Comparison of ENCODE assay signal across 24 mouse cellular contexts in the genomic region with DNA sequence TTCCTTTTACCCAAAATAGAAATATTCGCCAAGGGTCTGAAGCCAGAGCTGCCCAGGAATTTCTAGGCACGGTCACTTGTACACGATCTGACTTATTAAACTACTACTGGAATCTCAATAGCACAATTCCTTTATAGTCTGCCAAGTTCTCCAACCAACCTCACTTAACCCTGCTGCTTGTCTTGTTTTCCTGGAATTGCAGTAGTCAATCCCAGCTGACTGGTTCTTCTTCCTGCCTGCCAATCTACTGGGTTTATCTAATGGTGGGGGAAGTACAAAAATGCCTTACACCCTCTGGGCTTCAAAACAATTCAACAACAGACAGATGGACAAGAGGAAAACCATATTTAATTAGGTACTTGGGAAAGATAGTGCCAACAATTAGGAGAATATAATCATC. TPM values are rescaled to one million over a fixed set of nuclear protein-coding genes. Genes with fewer than 3 reads are reported as not detected.
DNase-seq lines count a peak whose midpoint lies in the region; ATAC-seq and TF ChIP-seq lines count a peak whose summit lies in the region.
"Had no signal": no experiment of that assay in that cellular context is flagged by ENCODE, and none has a peak within 500 bp of the region (broad histone marks: within the 10 kb centered on the region; RNA-seq: fewer than 3 reads in every experiment).

No protein-coding gene starts in this region.

- TF ChIP-seq CTCF in heart, postnatal 0 days (IDR thresholded peaks at IDR 0.05; ENCODE audit: low read depth): no peak
- TF ChIP-seq CTCF in lung, postnatal 0 days (IDR thresholded peaks at IDR 0.05): no peak

- peak; percentile 66 for ATAC-seq in heart, postnatal 0 days (ENCODE audit: insufficient read depth, low read depth)
- no peak for ATAC-seq in lung, postnatal 0 days
- ATAC-seq: activated CD4-positive, CD25-positive, alpha-beta regulatory T cell, adult 4 months; CD4-positive, CD25-positive, alpha-beta regulatory T cell, adult 4 months; forebrain, embryonic 15.5 days; hindbrain, embryonic 16.5 days; intestine, embryonic 15.5 days had no signal

- no peak overlapping the region for H3K4me3 ChIP-seq in heart, postnatal 0 days (ENCODE audit: low read depth, low read length)
- no peak overlapping the region for H3K4me3 ChIP-seq in heart, embryonic 10.5 days
- no peak overlapping the region for H3K4me3 ChIP-seq in lung, postnatal 0 days (ENCODE audit: low read depth, low read length)
- H3K4me3 ChIP-seq: forebrain, embryonic 12.5 days; forebrain, embryonic 15.5 days; hindbrain, embryonic 10.5 days; hindbrain, embryonic 13.5 days; intestine, embryonic 15.5 days had no signal

- H3K27me3 ChIP-seq in heart, postnatal 0 days (ENCODE audit: control insufficient read depth, insufficient read depth, low read length): no peaks in the 10 kb centered on the region
- H3K27me3 ChIP-seq in heart, embryonic 10.5 days (ENCODE audit: insufficient read depth, poor library complexity, severe bottlenecking): no peaks in the 10 kb centered on the region
- H3K27me3 ChIP-seq in lung, postnatal 0 days (replicated peaks; ENCODE audit: insufficient read depth, low read length): no peaks in the 10 kb centered on the region
- H3K27me3 ChIP-seq: forebrain, embryonic 12.5 days; forebrain, embryonic 15.5 days; hindbrain, embryonic 13.5 days; intestine, embryonic 15.5 days had no signal

- peak; percentile 50 for DNase-seq in heart, postnatal 0 days (ENCODE audit: low spot score)
- DNase-seq in heart, embryonic 10.5 days (ENCODE audit: low spot score): no peak
- peak; percentile 13 for DNase-seq in lung, postnatal 0 days (ENCODE audit: low spot score)
- DNase-seq in lung, postnatal 4 days: no peak
- peak; percentile 70 for DNase-seq in adipocyte (ENCODE audit: low spot score)
- peak; percentile 89 for DNase-seq in gonadal fat pad, adult 2 months (ENCODE audit: low read depth)
- DNase-seq in left cerebral cortex, postnatal 4 days: no peak
- DNase-seq: adrenal gland, postnatal 10 days; adrenal gland, postnatal 36 days; cerebellum, adult 18-20 months; cerebellum, adult 9-10 months; cerebellum, postnatal 14 days; gastrocnemius, postnatal 25 days; heart, postnatal 36 days; kidney, adult 11 months had no signal

- H3K36me3 ChIP-seq in heart, postnatal 0 days (replicated peaks; ENCODE audit: control insufficient read depth, insufficient read depth, low read length): no peaks in the 10 kb centered on the region
- H3K36me3 ChIP-seq in heart, embryonic 10.5 days: no peaks in the 10 kb centered on the region
- no peaks in the 10 kb centered on the region for H3K36me3 ChIP-seq in lung, postnatal 0 days (ENCODE audit: insufficient read depth, low read length)
- H3K36me3 ChIP-seq: forebrain, embryonic 12.5 days; forebrain, embryonic 15.5 days; hindbrain, embryonic 10.5 days; hindbrain, embryonic 13.5 days; intestine, embryonic 15.5 days had no signal

- intact Hi-C loops in left cerebral cortex, postnatal 4 days (cut with DNase I): no loop called here

- no peak overlapping the region for H3K4me2 ChIP-seq in heart, postnatal 0 days (ENCODE audit: low read depth, low read length)
- no peak overlapping the region for H3K4me2 ChIP-seq in lung, postnatal 0 days (replicated peaks; ENCODE audit: low read depth, low read length)
- H3K4me2 ChIP-seq: forebrain, embryonic 12.5 days; forebrain, embryonic 15.5 days; heart, embryonic 11.5 days; hindbrain, embryonic 13.5 days; intestine, embryonic 15.5 days had no signal

- no peak overlapping the region for H3K9ac ChIP-seq in heart, postnatal 0 days (replicated peaks; ENCODE audit: low read depth, low read length)
- no peak overlapping the region for H3K9ac ChIP-seq in lung, postnatal 0 days (replicated peaks; ENCODE audit: low read depth)
- H3K9ac ChIP-seq: forebrain, embryonic 12.5 days; forebrain, embryonic 15.5 days; hindbrain, embryonic 13.5 days; intestine, embryonic 15.5 days had no signal

- no peak for TF ChIP-seq EP300 in heart, postnatal 0 days (IDR thresholded peaks at IDR 0.05; ENCODE audit: low read depth)
- TF ChIP-seq EP300 in lung, postnatal 0 days (IDR thresholded peaks at IDR 0.05): no peak

- H3K9me3 ChIP-seq in heart, postnatal 0 days (replicated peaks; ENCODE audit: control insufficient read depth, low read length): no peaks in the 10 kb centered on the region
- H3K9me3 ChIP-seq in heart, embryonic 10.5 days: no peaks in the 10 kb centered on the region
- H3K9me3 ChIP-seq in lung, postnatal 0 days (ENCODE audit: low read length): no peaks in the 10 kb centered on the region
- H3K9me3 ChIP-seq: forebrain, embryonic 12.5 days; forebrain, embryonic 15.5 days; hindbrain, embryonic 10.5 days; hindbrain, embryonic 13.5 days; intestine, embryonic 15.5 days had no signal

- no peaks in the 10 kb centered on the region for H3K4me1 ChIP-seq in heart, postnatal 0 days (ENCODE audit: control insufficient read depth, insufficient read depth)
- no peaks in the 10 kb centered on the region for H3K4me1 ChIP-seq in heart, embryonic 10.5 days
- no peaks in the 10 kb centered on the region for H3K4me1 ChIP-seq in lung, postnatal 0 days (ENCODE audit: insufficient read depth, low read depth, low read length)
- H3K4me1 ChIP-seq: forebrain, embryonic 12.5 days; forebrain, embryonic 15.5 days; hindbrain, embryonic 10.5 days; hindbrain, embryonic 13.5 days; intestine, embryonic 15.5 days had no signal

- 22% methylated on average over 3 of the region's 3 CpGs for WGBS in heart, postnatal 0 days
- 87% methylated on average over 3 of the region's 3 CpGs for WGBS in heart, embryonic 10.5 days
- 38% methylated on average over 3 of the region's 3 CpGs for WGBS in lung, postnatal 0 days

- peak overlapping the region; percentile 12; the same call in 1 of the 2 replicates for H3K27ac ChIP-seq in heart, postnatal 0 days (ENCODE audit: low read depth)
- H3K27ac ChIP-seq in heart, embryonic 10.5 days: no peak overlapping the region
- H3K27ac ChIP-seq in lung, postnatal 0 days (ENCODE audit: low read length): no peak overlapping the region
- H3K27ac ChIP-seq: forebrain, embryonic 12.5 days; forebrain, embryonic 15.5 days; hindbrain, embryonic 10.5 days; hindbrain, embryonic 13.5 days; intestine, embryonic 15.5 days had no signal

RNA-seq across cellular contexts. Expression of gene Usp25, which starts 9.6 kb away (rescaled TPM):
- 33.7 and 39.1 TPM in 2 replicates for total RNA-seq in heart, postnatal 0 days (2014; rRNA removed; ENCODE audit: low replicate concordance)
- 22.4 and 25.4 TPM in 2 replicates for polyA plus RNA-seq in heart, postnatal 0 days (2015; fragmentation: Nextera tagmentation; extraction: Ambion mirVana)
- polyA plus RNA-seq in heart, embryonic 10.5 days (2016; fragmentation: Nextera tagmentation; extraction: Ambion mirVana): 20.8 and 23.1 TPM in 2 replicates
- 19.2 and 21.8 TPM in 2 replicates for polyA plus RNA-seq in lung, postnatal 0 days (2015; fragmentation: Nextera tagmentation; extraction: Ambion mirVana)
- polyA plus RNA-seq in gonadal fat pad, adult 2 months (2012; rRNA removed): 14.9 and 17.2 TPM in 2 replicates
- 10 to 100 TPM; 20.3 to 23.5 TPM for total RNA-seq in left cerebral cortex, postnatal 4 days (2021)

Comparison
In these comparisons a context has a peak if more than half of its experiments do, and no peak if none do; other contexts are left out.
1. DNase-seq: peak in heart, postnatal 0 days (single experiment), lung, postnatal 0 days (single experiment), adipocyte (single experiment) and gonadal fat pad, adult 2 months (single experiment); none in heart, embryonic 10.5 days (single experiment), lung, postnatal 4 days (0 of 2) and left cerebral cortex, postnatal 4 days (single experiment).